Mouse (Mus musculus): ENCODE results near the gene Lif. TPM values are rescaled to one million over a fixed set of nuclear protein-coding genes. Genes with fewer than 3 reads are reported as not detected.

Lif gene
- polyA plus RNA-seq, 1 experiment = 0.11 TPM

GRCm38 (mm10) chr11:4235052-4235655, 22.2 kb upstream of the Lif start:
- TF ChIP-seq CTCF (IDR thresholded peaks at IDR 0.05; ENCODE audit: borderline replicate concordance, extremely low read depth, insufficient read depth, insufficient read length) (no peak), POLR2A (IDR thresholded peaks at IDR 0.05; ENCODE audit: borderline replicate concordance, extremely low read depth, insufficient read depth, insufficient read length, poor library complexity, severe bottlenecking) (no peak)
- no peak for DNase-seq (ENCODE audit: low read depth)

DNA sequence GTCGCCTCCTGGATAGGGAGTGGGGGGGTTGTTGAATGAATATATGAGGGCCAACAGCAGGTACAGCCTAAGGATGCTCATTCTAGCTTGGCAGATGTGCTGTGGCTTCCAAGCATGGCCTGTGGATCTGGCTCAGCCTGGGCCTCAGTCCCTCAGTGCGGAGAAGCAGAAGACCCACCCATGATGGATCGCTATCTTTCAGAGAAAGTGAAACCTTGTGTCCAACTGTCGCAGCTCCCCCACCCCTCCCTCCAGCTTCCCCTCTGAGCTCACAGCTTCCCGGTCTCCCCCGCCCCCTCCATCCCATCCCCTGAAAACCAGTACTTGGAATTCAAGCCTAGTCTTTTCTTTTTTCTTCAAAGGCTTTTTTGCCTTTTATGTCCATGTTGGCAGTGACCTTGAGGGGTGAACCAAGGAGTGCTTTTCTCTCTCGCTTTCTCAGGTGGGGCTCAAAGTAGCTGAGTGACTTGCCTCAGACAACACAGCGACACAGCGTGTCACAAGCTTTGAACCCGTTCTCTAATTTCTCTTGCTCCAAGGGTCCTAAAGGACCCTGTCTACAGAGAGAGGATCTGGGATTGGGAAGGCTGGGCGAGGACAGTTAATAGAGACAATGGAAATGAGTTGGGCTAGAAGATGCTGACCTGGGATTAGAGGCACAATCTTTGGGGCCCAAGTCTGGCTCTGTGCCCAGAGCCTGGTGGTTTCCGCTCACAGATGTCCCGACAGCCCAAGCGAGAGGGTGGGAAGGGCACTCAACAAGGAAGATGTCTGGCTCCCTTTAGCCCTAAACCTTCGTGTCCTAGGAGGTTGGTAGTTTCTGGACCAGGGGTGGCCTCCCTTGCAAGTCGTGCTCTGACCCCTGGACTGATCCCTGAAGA, 21.5 kb upstream of the Lif start, which contains the start of gene Osm:
TSS of gene Osm (plus strand) at position 756 of the 881 bp plus-strand sequence.
- TF ChIP-seq POLR2A (IDR thresholded peaks at IDR 0.05; ENCODE audit: borderline replicate concordance, extremely low read depth, insufficient read depth, insufficient read length, poor library complexity, severe bottlenecking) = no peak
- no peak for TF ChIP-seq CTCF (IDR thresholded peaks at IDR 0.05; ENCODE audit: borderline replicate concordance, extremely low read depth, insufficient read depth, insufficient read length)
- peak; percentile 24 for DNase-seq (ENCODE audit: low read depth)

- TF ChIP-seq CTCF (IDR thresholded peaks at IDR 0.05; ENCODE audit: borderline replicate concordance, extremely low read depth, insufficient read depth, insufficient read length) (no peak), POLR2A (IDR thresholded peaks at IDR 0.05; ENCODE audit: borderline replicate concordance, extremely low read depth, insufficient read depth, insufficient read length, poor library complexity, severe bottlenecking) (no peak)
- DNase-seq (ENCODE audit: low read depth) = no peak
Observed at GRCm38 (mm10) chr11:4236546-4237067, 20.8 kb upstream of the Lif start.

DNA sequence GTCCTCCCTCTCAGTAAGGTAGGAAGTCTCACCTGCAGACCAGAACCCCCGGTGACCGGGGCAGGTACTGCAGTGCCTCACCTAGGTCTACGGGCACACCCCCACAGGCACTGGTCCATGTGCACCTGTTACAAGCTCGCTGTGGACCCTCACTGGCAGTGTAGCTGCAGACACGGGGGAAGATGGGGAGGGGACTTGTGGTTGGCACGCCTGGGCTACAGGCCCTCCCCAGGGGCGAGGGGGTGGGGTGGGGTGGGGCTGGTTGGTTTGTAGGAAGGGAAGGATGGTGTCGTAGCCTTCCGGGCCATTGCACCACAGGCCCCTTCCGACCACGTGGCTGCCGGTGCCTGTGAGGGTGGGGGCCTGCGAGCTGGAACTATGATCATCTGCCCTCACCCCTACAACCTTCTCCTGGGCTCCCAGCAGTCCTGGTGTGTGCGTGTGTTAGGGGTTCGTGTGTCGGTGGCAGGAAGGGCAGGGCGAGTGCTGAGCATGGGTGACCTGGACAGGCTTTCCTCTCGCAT, 19.9 kb upstream of the Lif start:
- DNase-seq (ENCODE audit: low read depth) = no peak
- TF ChIP-seq CTCF (IDR thresholded peaks at IDR 0.05; ENCODE audit: borderline replicate concordance, extremely low read depth, insufficient read depth, insufficient read length) (0 out of 2 replicates have a peak, but pooled peaks have one; percentile 2), POLR2A (IDR thresholded peaks at IDR 0.05; ENCODE audit: borderline replicate concordance, extremely low read depth, insufficient read depth, insufficient read length, poor library complexity, severe bottlenecking) (no peak)

GRCm38 (mm10) chr11:4238167-4238566, 19.2 kb upstream of the Lif start:
- TF ChIP-seq POLR2A (IDR thresholded peaks at IDR 0.05; ENCODE audit: borderline replicate concordance, extremely low read depth, insufficient read depth, insufficient read length, poor library complexity, severe bottlenecking) = no peak
- no peak for TF ChIP-seq CTCF (IDR thresholded peaks at IDR 0.05; ENCODE audit: borderline replicate concordance, extremely low read depth, insufficient read depth, insufficient read length)

GRCm38 (mm10) chr11:4239691-4240090, 17.7 kb upstream of the Lif start:
- TF ChIP-seq CTCF (IDR thresholded peaks at IDR 0.05; ENCODE audit: borderline replicate concordance, extremely low read depth, insufficient read depth, insufficient read length) = no peak
- DNase-seq (ENCODE audit: low read depth) = no peak

More at GRCm38 (mm10) chr11:4238167-4238566, 19.2 kb upstream of the Lif start:
- no peak for DNase-seq (ENCODE audit: low read depth)

DNA sequence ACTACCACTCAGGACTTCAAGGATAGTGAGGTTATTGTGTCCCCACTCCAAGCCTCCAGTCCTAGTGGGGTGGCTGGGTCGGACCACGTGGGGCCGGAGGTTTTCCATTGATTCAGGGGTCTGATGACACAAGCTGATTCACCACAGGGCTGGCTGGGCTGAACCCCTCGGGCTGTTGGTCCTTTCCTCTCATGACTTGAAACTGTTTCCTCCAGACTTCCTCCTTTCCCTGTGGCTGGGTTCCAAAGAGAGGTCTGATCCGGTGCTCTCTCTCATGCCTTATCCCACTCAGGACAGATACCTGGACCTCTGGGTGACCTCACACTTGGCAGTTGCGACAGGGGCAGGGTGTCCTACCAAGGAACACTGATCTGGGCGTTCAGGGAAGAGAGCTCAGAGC, 17.2 kb upstream of the Lif start:
- no peak for TF ChIP-seq CTCF (IDR thresholded peaks at IDR 0.05; ENCODE audit: borderline replicate concordance, extremely low read depth, insufficient read depth, insufficient read length)
- TF ChIP-seq POLR2A (IDR thresholded peaks at IDR 0.05; ENCODE audit: borderline replicate concordance, extremely low read depth, insufficient read depth, insufficient read length, poor library complexity, severe bottlenecking) = no peak
- no peak for DNase-seq (ENCODE audit: low read depth)

GRCm38 (mm10) chr11:4241180-4241579, 16.2 kb upstream of the Lif start:
- TF ChIP-seq CTCF (IDR thresholded peaks at IDR 0.05; ENCODE audit: borderline replicate concordance, extremely low read depth, insufficient read depth, insufficient read length) (no peak), POLR2A (IDR thresholded peaks at IDR 0.05; ENCODE audit: borderline replicate concordance, extremely low read depth, insufficient read depth, insufficient read length, poor library complexity, severe bottlenecking) (no peak)

GRCm38 (mm10) chr11:4246126-4246525, 11.2 kb upstream of the Lif start:
- TF ChIP-seq POLR2A (IDR thresholded peaks at IDR 0.05; ENCODE audit: borderline replicate concordance, extremely low read depth, insufficient read depth, insufficient read length, poor library complexity, severe bottlenecking) = no peak
- no peak for DNase-seq (ENCODE audit: low read depth)

More at GRCm38 (mm10) chr11:4241180-4241579, 16.2 kb upstream of the Lif start:
- DNase-seq (ENCODE audit: low read depth) = no peak

DNA sequence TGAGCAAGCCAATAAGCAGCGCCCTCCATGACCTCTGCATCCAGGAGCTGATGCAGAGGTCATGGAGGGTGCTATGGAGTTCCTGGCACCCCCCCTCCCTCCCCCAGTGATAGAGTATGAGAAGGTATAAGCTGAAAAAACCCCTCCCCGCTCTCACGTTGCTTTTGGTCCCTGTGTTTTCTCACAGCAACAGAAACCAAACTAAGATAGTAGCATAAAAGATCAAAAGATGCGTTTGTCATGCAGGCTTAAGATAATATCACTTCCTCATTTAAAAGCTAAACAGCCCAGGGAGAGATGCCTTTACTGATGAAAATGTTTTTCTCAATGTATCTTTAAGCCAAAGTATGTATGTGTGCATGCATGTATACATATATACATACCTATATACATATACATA, 10.7 kb upstream of the Lif start:
- no peak for DNase-seq (ENCODE audit: low read depth)
- TF ChIP-seq POLR2A (IDR thresholded peaks at IDR 0.05; ENCODE audit: borderline replicate concordance, extremely low read depth, insufficient read depth, insufficient read length, poor library complexity, severe bottlenecking) (no peak), CTCF (IDR thresholded peaks at IDR 0.05; ENCODE audit: borderline replicate concordance, extremely low read depth, insufficient read depth, insufficient read length) (no peak)

DNA sequence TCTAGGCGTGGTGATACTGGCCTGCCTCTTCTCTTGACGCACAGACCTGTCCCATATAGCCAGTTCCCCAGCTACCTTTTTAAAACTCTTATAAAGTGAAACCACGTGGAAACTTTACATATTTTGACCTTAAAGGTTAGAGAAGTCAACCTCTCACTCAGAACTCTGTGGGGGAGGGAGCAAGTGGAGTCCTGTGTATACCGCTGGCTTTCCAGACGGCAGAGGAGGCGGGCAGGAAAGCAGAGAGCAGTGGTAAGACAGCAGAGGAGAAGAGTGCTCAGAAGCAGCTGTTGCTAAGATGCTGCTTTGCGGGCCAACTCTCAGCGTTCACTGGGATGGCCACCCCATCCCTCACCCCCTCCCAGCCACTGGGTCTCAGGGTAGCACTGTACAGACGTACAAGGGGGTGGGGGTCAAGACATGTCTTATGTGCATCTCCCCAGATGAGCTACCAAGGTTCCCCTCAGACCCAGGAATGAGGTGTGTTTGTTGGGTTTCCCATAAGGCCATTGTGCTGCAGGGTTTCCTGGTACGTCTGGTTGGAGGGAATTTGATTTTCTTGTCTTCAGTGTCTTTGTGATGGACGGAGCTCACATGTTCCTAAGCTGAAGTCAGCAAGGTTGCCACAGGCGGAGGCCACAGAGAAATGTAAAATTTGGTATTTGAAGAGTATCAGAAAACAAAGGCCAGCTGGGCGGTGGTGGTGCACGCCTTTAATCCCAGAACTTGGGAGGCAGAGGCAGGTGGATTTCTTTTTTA, 10.0 kb upstream of the Lif start:
- no peak for DNase-seq (ENCODE audit: low read depth)
- no peak for TF ChIP-seq CTCF (IDR thresholded peaks at IDR 0.05; ENCODE audit: borderline replicate concordance, extremely low read depth, insufficient read depth, insufficient read length)
- TF ChIP-seq POLR2A (IDR thresholded peaks at IDR 0.05; ENCODE audit: borderline replicate concordance, extremely low read depth, insufficient read depth, insufficient read length, poor library complexity, severe bottlenecking) = no peak

Data from brain, embryonic 14.5 days (tissue).